Mouse (Mus musculus): ENCODE data around the gene Rin2. TPM values are rescaled to one million over a fixed set of nuclear protein-coding genes. Genes with fewer than 3 reads are reported as not detected.

Gene Rin2
- polyA plus RNA-seq, 1 experiment from 2014 or later, result 37.9 TPM

- Histone ChIP-seq H3K9me3 (ENCODE audit: control insufficient read depth, low read length) (no peaks in the 10 kb centered on the region), H3K4me3 (ENCODE audit: low read length) (no peak overlapping the region), H3K36me3 (ENCODE audit: control insufficient read depth, insufficient read depth, low read length) (peaks cover 34% of the 10 kb centered on the region), H3K4me1 (replicated peaks; ENCODE audit: control insufficient read depth, insufficient read depth, low read length) (peaks cover 18% of the 10 kb centered on the region), H3K4me2 (ENCODE audit: low read depth, low read length) (no peak overlapping the region), H3K27ac (ENCODE audit: low read length) (no peak overlapping the region), H3K27me3 (ENCODE audit: control insufficient read depth, insufficient read depth, low read depth, low read length) (no peaks in the 10 kb centered on the region), H3K9ac (ENCODE audit: low read length) (no peak overlapping the region)
- WGBS, result 15% methylated on average over 2 of the region's 2 CpGs
- no peak for ATAC-seq (ENCODE audit: low read depth)
These were observed 207.4 kb downstream of the Rin2 start for GRCm38 (mm10) chr2:145882398-145882797.

- no peak overlapping the region for H3K4me2 ChIP-seq (ENCODE audit: low read depth, low read length)
- H3K27ac ChIP-seq (ENCODE audit: low read length), result peak overlapping the region; percentile 84
- no peak overlapping the region for H3K9ac ChIP-seq (ENCODE audit: low read length)
- peaks cover 28% of the 10 kb centered on the region for H3K36me3 ChIP-seq (ENCODE audit: control insufficient read depth, insufficient read depth, low read length)
- H3K4me3 ChIP-seq (ENCODE audit: low read length), result no peak overlapping the region
- H3K9me3 ChIP-seq (ENCODE audit: control insufficient read depth, low read length), result no peaks in the 10 kb centered on the region
- peaks cover 33% of the 10 kb centered on the region for H3K4me1 ChIP-seq (replicated peaks; ENCODE audit: control insufficient read depth, insufficient read depth, low read length)
- 24% methylated on average over 17 of the region's 17 CpGs for WGBS
- ATAC-seq (ENCODE audit: low read depth), result no peak
- no peaks in the 10 kb centered on the region for H3K27me3 ChIP-seq (ENCODE audit: control insufficient read depth, insufficient read depth, low read depth, low read length)
These were observed 209.3 kb downstream of the Rin2 start for GRCm38 (mm10) chr2:145884036-145884912.

GRCm38 (mm10) chr2:145884913-145885785 lies 210.1 kb downstream of the Rin2 start:
- no peak for ATAC-seq (ENCODE audit: low read depth)
- H3K27me3 ChIP-seq (ENCODE audit: control insufficient read depth, insufficient read depth, low read depth, low read length), result no peaks in the 10 kb centered on the region
- H3K27ac ChIP-seq (ENCODE audit: low read length), result peak overlapping the region; percentile 84
- no peak overlapping the region for H3K4me2 ChIP-seq (ENCODE audit: low read depth, low read length)
- peaks cover 23% of the 10 kb centered on the region for H3K36me3 ChIP-seq (ENCODE audit: control insufficient read depth, insufficient read depth, low read length)
- H3K4me3 ChIP-seq (ENCODE audit: low read length), result no peak overlapping the region
- no peak overlapping the region for H3K9ac ChIP-seq (ENCODE audit: low read length)
- WGBS, result 47% methylated on average over 14 of the region's 14 CpGs
- H3K4me1 ChIP-seq (replicated peaks; ENCODE audit: control insufficient read depth, insufficient read depth, low read length), result peaks cover 35% of the 10 kb centered on the region
- H3K9me3 ChIP-seq (ENCODE audit: control insufficient read depth, low read length), result no peaks in the 10 kb centered on the region

- H3K4me1 ChIP-seq (replicated peaks; ENCODE audit: control insufficient read depth, insufficient read depth, low read length), result peaks cover 35% of the 10 kb centered on the region
- ATAC-seq (ENCODE audit: low read depth), result peak; percentile 93
These were observed 213.1 kb downstream of the Rin2 start for GRCm38 (mm10) chr2:145887937-145888765.

GRCm38 (mm10) chr2:145888766-145889480 lies 213.9 kb downstream of the Rin2 start:
- peaks cover 30% of the 10 kb centered on the region for H3K4me1 ChIP-seq (replicated peaks; ENCODE audit: control insufficient read depth, insufficient read depth, low read length)
- H3K36me3 ChIP-seq (ENCODE audit: control insufficient read depth, insufficient read depth, low read length), result peaks cover 15% of the 10 kb centered on the region
- H3K27me3 ChIP-seq (ENCODE audit: control insufficient read depth, insufficient read depth, low read depth, low read length), result no peaks in the 10 kb centered on the region
- 48% methylated on average over 6 of the region's 6 CpGs for WGBS
- H3K9ac ChIP-seq (ENCODE audit: low read length), result no peak overlapping the region
- peak overlapping the region; percentile 89 for H3K27ac ChIP-seq (ENCODE audit: low read length)
- H3K4me2 ChIP-seq (ENCODE audit: low read depth, low read length), result no peak overlapping the region
- H3K9me3 ChIP-seq (ENCODE audit: control insufficient read depth, low read length), result no peaks in the 10 kb centered on the region
- ATAC-seq (ENCODE audit: low read depth), result no peak; the same call in 1 of the 2 replicates
- H3K4me3 ChIP-seq (ENCODE audit: low read length), result no peak overlapping the region

More at GRCm38 (mm10) chr2:145887937-145888765, 213.1 kb downstream of the Rin2 start:
- Histone ChIP-seq H3K36me3 (ENCODE audit: control insufficient read depth, insufficient read depth, low read length) (peaks cover 19% of the 10 kb centered on the region), H3K9ac (ENCODE audit: low read length) (peak overlapping the region; percentile 28; the same call in 1 of the 2 replicates), H3K4me2 (ENCODE audit: low read depth, low read length) (peak overlapping the region; percentile 32), H3K9me3 (ENCODE audit: control insufficient read depth, low read length) (no peaks in the 10 kb centered on the region), H3K27ac (ENCODE audit: low read length) (peak overlapping the region; percentile 89), H3K27me3 (ENCODE audit: control insufficient read depth, insufficient read depth, low read depth, low read length) (no peaks in the 10 kb centered on the region), H3K4me3 (ENCODE audit: low read length) (no peak overlapping the region; the same call in 1 of the 2 replicates)
- 40% methylated on average over 14 of the region's 14 CpGs for WGBS

GRCm38 (mm10) chr2:145890571-145890970 lies 215.6 kb downstream of the Rin2 start:
- 77% methylated on average over 2 of the region's 2 CpGs for WGBS
- Histone ChIP-seq H3K4me1 (replicated peaks; ENCODE audit: control insufficient read depth, insufficient read depth, low read length) (peaks cover 17% of the 10 kb centered on the region), H3K27me3 (ENCODE audit: control insufficient read depth, insufficient read depth, low read depth, low read length) (no peaks in the 10 kb centered on the region), H3K9ac (ENCODE audit: low read length) (no peak overlapping the region), H3K4me2 (ENCODE audit: low read depth, low read length) (no peak overlapping the region), H3K4me3 (ENCODE audit: low read length) (no peak overlapping the region), H3K36me3 (ENCODE audit: control insufficient read depth, insufficient read depth, low read length) (peaks cover 6% of the 10 kb centered on the region), H3K9me3 (ENCODE audit: control insufficient read depth, low read length) (no peaks in the 10 kb centered on the region), H3K27ac (ENCODE audit: low read length) (no peak overlapping the region)
- ATAC-seq (ENCODE audit: low read depth), result no peak

- H3K9me3 ChIP-seq (ENCODE audit: control insufficient read depth, low read length), result no peaks in the 10 kb centered on the region
- no peaks in the 10 kb centered on the region for H3K27me3 ChIP-seq (ENCODE audit: control insufficient read depth, insufficient read depth, low read depth, low read length)
- peaks cover 8% of the 10 kb centered on the region; the same call in 1 of the 2 replicates for H3K4me1 ChIP-seq (replicated peaks; ENCODE audit: control insufficient read depth, insufficient read depth, low read length)
- H3K36me3 ChIP-seq (ENCODE audit: control insufficient read depth, insufficient read depth, low read length), result no peaks in the 10 kb centered on the region
- no peak overlapping the region for H3K9ac ChIP-seq (ENCODE audit: low read length)
- H3K27ac ChIP-seq (ENCODE audit: low read length), result no peak overlapping the region
- H3K4me3 ChIP-seq (ENCODE audit: low read length), result no peak overlapping the region
- H3K4me2 ChIP-seq (ENCODE audit: low read depth, low read length), result no peak overlapping the region
- no peak for ATAC-seq (ENCODE audit: low read depth)
- WGBS, result 93% methylated on average over 6 of the region's 6 CpGs
These were observed 218.7 kb downstream of the Rin2 start for GRCm38 (mm10) chr2:145893756-145894155.

GRCm38 (mm10) chr2:145898106-145898505 lies 223.1 kb downstream of the Rin2 start:
- whole genome bisulfite sequencing, result 52% methylated on average over 9 of the region's 9 CpGs
- H3K27ac ChIP-seq (ENCODE audit: low read length), result no peak overlapping the region
- no peaks in the 10 kb centered on the region for H3K36me3 ChIP-seq (ENCODE audit: control insufficient read depth, insufficient read depth, low read length)

More at GRCm38 (mm10) chr2:145898106-145898505, 223.1 kb downstream of the Rin2 start:
- no peak overlapping the region for H3K4me2 ChIP-seq (ENCODE audit: low read depth, low read length)
- no peak overlapping the region for H3K4me3 ChIP-seq (ENCODE audit: low read length)
- no peaks in the 10 kb centered on the region for H3K4me1 ChIP-seq (replicated peaks; ENCODE audit: control insufficient read depth, insufficient read depth, low read length)
- no peaks in the 10 kb centered on the region for H3K9me3 ChIP-seq (ENCODE audit: control insufficient read depth, low read length)
- ATAC-seq (ENCODE audit: low read depth), result no peak
- H3K27me3 ChIP-seq (ENCODE audit: control insufficient read depth, insufficient read depth, low read depth, low read length), result no peaks in the 10 kb centered on the region
- H3K9ac ChIP-seq (ENCODE audit: low read length), result no peak overlapping the region
